Mouse (Mus musculus) intestine, embryonic 16.5 days (tissue): ENCODE results near the gene Calu. TPM values are rescaled to one million over a fixed set of nuclear protein-coding genes. Genes with fewer than 3 reads are reported as not detected.

ENCODE experiments used
- microRNA-seq: library from miRNA; unstranded; fragments of <30 nt; microRNA quantifications from one replicate; pipeline ENCODE4, GENCODE M21; 2016
- polyA plus RNA-seq: library from polyadenylated mRNA; unstranded; fragments of >200 nt; fragmentation: Nextera tagmentation; extraction: Ambion mirVana; gene quantifications from 2 replicates; pipeline ENCODE4 v1.2.1, GENCODE M21; 2015

The Calu gene
- polyA plus RNA-seq, 1 experiment from 2014 or later: 282 TPM

Small RNA genes within 50 kb of the gene (microRNA-seq; reads per million reads assigned to microRNA genes)
- gene Gm26220: not detected
- gene Gm44354: not detected

Other genes starting within 250 kb of the Calu start
- gene Rbm28, start 183.1 kb upstream of the Calu start, polyA plus RNA-seq: 23.5 and 25.5 TPM in 2 replicates
- gene Prrt4, start 168.5 kb upstream of the Calu start, polyA plus RNA-seq: 0.23 and 0.27 TPM in 2 replicates
- gene Impdh1, start 131.7 kb upstream of the Calu start, polyA plus RNA-seq: 39.7 and 40.1 TPM in 2 replicates
- gene Hilpda, start 75.6 kb upstream of the Calu start, polyA plus RNA-seq: 27.0 and 27.8 TPM in 2 replicates
- 0.13 and 0.29 TPM in 2 replicates for gene Fam71f2, start 68.5 kb upstream of the Calu start, polyA plus RNA-seq
- gene Fam71f1, start 28.9 kb upstream of the Calu start, polyA plus RNA-seq: not detected in 2 replicates
- gene Opn1sw, start 40.4 kb downstream of the Calu start, polyA plus RNA-seq: 0.27 and 0.40 TPM in 2 replicates
- gene Ccdc136, start 48.2 kb downstream of the Calu start, polyA plus RNA-seq: 5.5 and 6.5 TPM in 2 replicates
- gene Flnc, start 85.2 kb downstream of the Calu start, polyA plus RNA-seq: 6.1 and 7.3 TPM in 2 replicates
- 358 and 362 TPM in 2 replicates for gene Atp6v1f, start 119.6 kb downstream of the Calu start, polyA plus RNA-seq
- 0.38 TPM in 1 of 2 replicates, not detected in the other for gene Atp6v1fnb, start 123.4 kb downstream of the Calu start, polyA plus RNA-seq
- 10.9 and 12.0 TPM in 2 replicates for gene Kcp, start 159.9 kb downstream of the Calu start, polyA plus RNA-seq
- gene Irf5, start 178.6 kb downstream of the Calu start, polyA plus RNA-seq: 7.4 and 8.5 TPM in 2 replicates